ENCODE assay signal across 30 mouse cellular contexts in the genomic region with DNA sequence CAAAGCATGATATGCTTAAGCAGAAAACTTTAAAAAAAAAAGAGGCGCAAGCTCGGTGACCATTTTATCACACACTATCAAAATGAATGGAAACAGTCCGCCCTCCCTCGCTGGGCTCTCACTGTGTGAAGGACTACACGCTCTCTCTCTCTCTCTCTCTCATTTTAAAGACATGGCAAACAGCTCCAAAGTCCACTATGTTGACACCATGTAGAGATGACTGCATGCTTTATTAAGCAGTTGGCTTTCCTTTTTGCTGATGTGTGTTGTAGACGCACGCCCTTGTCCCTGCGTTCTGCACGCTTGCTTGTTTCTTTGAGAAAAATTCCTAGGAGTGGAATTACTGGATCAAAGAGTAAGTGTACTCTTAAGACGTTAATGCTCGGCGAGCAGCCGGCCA. TPM values are rescaled to one million over a fixed set of nuclear protein-coding genes. Genes with fewer than 3 reads are reported as not detected.
DNase-seq lines count a peak whose midpoint lies in the region; ATAC-seq and TF ChIP-seq lines count a peak whose summit lies in the region.
"Had no signal": no experiment of that assay in that cellular context is flagged by ENCODE, and none has a peak within 500 bp of the region (broad histone marks: within the 10 kb centered on the region; RNA-seq: fewer than 3 reads in every experiment).

No protein-coding gene starts in this region.

- H3K9me3 ChIP-seq in kidney, postnatal 0 days (replicated peaks; ENCODE audit: low read length): no peaks in the 10 kb centered on the region
- H3K9me3 ChIP-seq in midbrain, embryonic 15.5 days: no peaks in the 10 kb centered on the region
- no peaks in the 10 kb centered on the region for H3K9me3 ChIP-seq in midbrain, embryonic 10.5 days (replicated peaks)
- H3K9me3 ChIP-seq in stomach, postnatal 0 days (ENCODE audit: control insufficient read depth, low read length): no peaks in the 10 kb centered on the region
- H3K9me3 ChIP-seq: forebrain, embryonic 10.5 days; forebrain, embryonic 15.5 days; hindbrain, embryonic 15.5 days; lung, embryonic 15.5 days had no signal

- H3K4me1 ChIP-seq in kidney, postnatal 0 days (replicated peaks; ENCODE audit: insufficient read depth, low read length): 0 out of 2 replicates have a peak, but pooled peaks cover 5% of the 10 kb centered on the region
- peaks cover 7% of the 10 kb centered on the region; the same call in 1 of the 2 replicates for H3K4me1 ChIP-seq in midbrain, embryonic 15.5 days
- peaks cover 32% of the 10 kb centered on the region for H3K4me1 ChIP-seq in midbrain, embryonic 10.5 days
- H3K4me1 ChIP-seq in stomach, postnatal 0 days (replicated peaks; ENCODE audit: control insufficient read depth, insufficient read depth): no peaks in the 10 kb centered on the region

- no peak overlapping the region for H3K4me2 ChIP-seq in kidney, postnatal 0 days (ENCODE audit: low read length)
- no peak overlapping the region for H3K4me2 ChIP-seq in midbrain, embryonic 15.5 days
- no peak overlapping the region; the same call in 1 of the 2 replicates for H3K4me2 ChIP-seq in stomach, postnatal 0 days (replicated peaks; ENCODE audit: low read depth)
- H3K4me2 ChIP-seq: forebrain, embryonic 15.5 days; heart, embryonic 11.5 days; hindbrain, embryonic 15.5 days; lung, embryonic 15.5 days; midbrain, embryonic 11.5 days had no signal

- no peak overlapping the region for H3K4me3 ChIP-seq in kidney, postnatal 0 days (replicated peaks; ENCODE audit: low read depth, low read length)
- no peak overlapping the region for H3K4me3 ChIP-seq in midbrain, embryonic 15.5 days
- H3K4me3 ChIP-seq in midbrain, embryonic 10.5 days: no peak overlapping the region
- no peak overlapping the region for H3K4me3 ChIP-seq in stomach, postnatal 0 days (ENCODE audit: low read depth, low read length)
- H3K4me3 ChIP-seq: forebrain, embryonic 10.5 days; forebrain, embryonic 15.5 days; gastrocnemius, adult 2 months; hindbrain, embryonic 15.5 days; layer of hippocampus, adult 2 months; lung, embryonic 15.5 days had no signal

- TF ChIP-seq EP300 in stomach, postnatal 0 days (optimal IDR thresholded peaks at IDR 0.05): no peak

- H3K36me3 ChIP-seq in kidney, postnatal 0 days (ENCODE audit: insufficient read depth, low read length): no peaks in the 10 kb centered on the region
- H3K36me3 ChIP-seq in midbrain, embryonic 15.5 days (replicated peaks): no peaks in the 10 kb centered on the region
- 0 out of 2 replicates have a peak, but pooled peaks cover 3% of the 10 kb centered on the region for H3K36me3 ChIP-seq in midbrain, embryonic 10.5 days
- no peaks in the 10 kb centered on the region for H3K36me3 ChIP-seq in stomach, postnatal 0 days (ENCODE audit: control insufficient read depth, insufficient read depth, low read length)
- H3K36me3 ChIP-seq: lung, embryonic 15.5 days had no signal

- H3K27me3 ChIP-seq in kidney, postnatal 0 days (ENCODE audit: insufficient read depth, low read length): no peaks in the 10 kb centered on the region
- no peaks in the 10 kb centered on the region for H3K27me3 ChIP-seq in midbrain, embryonic 15.5 days (replicated peaks)
- peaks cover 13% of the 10 kb centered on the region; the same call in 1 of the 2 replicates for H3K27me3 ChIP-seq in midbrain, embryonic 10.5 days (ENCODE audit: low read depth, poor library complexity, severe bottlenecking)
- no peaks in the 10 kb centered on the region for H3K27me3 ChIP-seq in stomach, postnatal 0 days (ENCODE audit: control insufficient read depth, insufficient read depth, low read length)
- H3K27me3 ChIP-seq: forebrain, embryonic 15.5 days; hindbrain, embryonic 15.5 days; lung, embryonic 15.5 days had no signal

- no peak for TF ChIP-seq CTCF in kidney, postnatal 0 days (IDR thresholded peaks at IDR 0.05; ENCODE audit: low read depth)
- no peak for TF ChIP-seq CTCF in stomach, postnatal 0 days (IDR thresholded peaks at IDR 0.05; ENCODE audit: low read depth)

- no peak overlapping the region for H3K9ac ChIP-seq in kidney, postnatal 0 days (ENCODE audit: low read depth, low read length)
- no peak overlapping the region for H3K9ac ChIP-seq in midbrain, embryonic 15.5 days
- H3K9ac ChIP-seq in stomach, postnatal 0 days (ENCODE audit: low read length): no peak overlapping the region
- H3K9ac ChIP-seq: forebrain, embryonic 15.5 days; hindbrain, embryonic 15.5 days; liver, embryonic 14.5 days; lung, embryonic 15.5 days had no signal

- WGBS in kidney, postnatal 0 days: 48% methylated on average over 13 of the region's 13 CpGs
- 35% methylated on average over 13 of the region's 13 CpGs for WGBS in midbrain, embryonic 15.5 days
- WGBS in midbrain, embryonic 10.5 days: 52% methylated on average over 13 of the region's 13 CpGs
- WGBS in large intestine, adult 2 months: 43% methylated on average over 13 of the region's 13 CpGs
- 44% methylated on average over 13 of the region's 13 CpGs for WGBS in stomach, postnatal 0 days

- peak; percentile 60; the same call in 1 of the 2 replicates for ATAC-seq in kidney, postnatal 0 days (replicated peaks; ENCODE audit: low FRiP score, low read depth)
- ATAC-seq in midbrain, embryonic 15.5 days (replicated peaks): no peak
- ATAC-seq in stomach, postnatal 0 days (ENCODE audit: low FRiP score, low TSS enrichment): peak; percentile 75
- ATAC-seq: forebrain, embryonic 15.5 days had no signal

- H3K27ac ChIP-seq in kidney, postnatal 0 days: no peak overlapping the region
- H3K27ac ChIP-seq in midbrain, embryonic 15.5 days: 0 out of 2 replicates have a peak overlapping the region, but pooled peaks have one; percentile 45
- H3K27ac ChIP-seq in midbrain, embryonic 10.5 days (replicated peaks): no peak overlapping the region; the same call in 1 of the 2 replicates
- H3K27ac ChIP-seq in stomach, postnatal 0 days (replicated peaks): no peak overlapping the region
- H3K27ac ChIP-seq: forebrain, embryonic 10.5 days; forebrain, embryonic 15.5 days; gastrocnemius, adult 2 months; layer of hippocampus, adult 2 months; liver, embryonic 14.5 days; lung, embryonic 15.5 days had no signal

- DNase-seq in kidney, postnatal 0 days (ENCODE audit: low spot score): peak; percentile 26
- no peak for DNase-seq in kidney, postnatal 36 days
- no peak for DNase-seq in midbrain, embryonic 10.5 days (ENCODE audit: low spot score)
- peak; percentile 24 for DNase-seq in large intestine, adult 2 months (ENCODE audit: low read depth, low spot score)
- no peak for DNase-seq in stomach, postnatal 0 days (ENCODE audit: low spot score)
- no peak for DNase-seq in left cerebral cortex, adult 11 months (ENCODE audit: low spot score)
- no peak for DNase-seq in left cerebral cortex, postnatal 14 days (ENCODE audit: low spot score in 2 of 2)
- DNase-seq: adrenal gland, postnatal 10 days; B cell, adult 2 months; cerebellum, adult 8-10 months; cerebellum, postnatal 25 days; gastrocnemius, adult 2 months; gastrocnemius, postnatal 36 days; heart, adult 18-20 months; heart, postnatal 36 days; kidney, adult 18-20 months; kidney, postnatal 14 days; left cerebral cortex, postnatal 4 days; right cerebral cortex, postnatal 14 days; thymus, postnatal 14 days had no signal

- intact Hi-C loops in left cerebral cortex, postnatal 14 days (cut with DNase I): no loop called here

RNA-seq across cellular contexts. Expression of a gene that starts 30.2 kb away (rescaled TPM):
- 2.5 TPM in 2 replicates for polyA plus RNA-seq in kidney, postnatal 0 days (2015; fragmentation: Nextera tagmentation; extraction: Ambion mirVana)
- polyA plus RNA-seq in midbrain, embryonic 15.5 days (2015; fragmentation: Nextera tagmentation; extraction: Ambion mirVana): 17.4 and 20.4 TPM in 2 replicates
- 7.1 and 8.4 TPM in 2 replicates for polyA plus RNA-seq in midbrain, embryonic 10.5 days (2016; fragmentation: Nextera tagmentation; extraction: Ambion mirVana)
- 0.07 and 0.21 TPM in 2 replicates for polyA plus RNA-seq in large intestine, adult 2 months (2012; rRNA removed)
- polyA plus RNA-seq in stomach, postnatal 0 days (2015; fragmentation: Nextera tagmentation; extraction: Ambion mirVana): 0.19 and 0.40 TPM in 2 replicates
- 1 to 10 TPM; 4.2 to 5.5 TPM for total RNA-seq in left cerebral cortex, postnatal 14 days (2021)
- total RNA-seq: gastrocnemius, postnatal 36 days; heart, postnatal 36 days; megakaryocyte progenitor cell, adult 5-6 weeks had no signal

RNA-seq across cellular contexts. Expression of a gene that starts 47.4 kb away (rescaled TPM):
- 7.4 and 8.1 TPM in 2 replicates for polyA plus RNA-seq in kidney, postnatal 0 days (2015; fragmentation: Nextera tagmentation; extraction: Ambion mirVana)
- polyA plus RNA-seq in midbrain, embryonic 15.5 days (2015; fragmentation: Nextera tagmentation; extraction: Ambion mirVana): 66.1 and 68.0 TPM in 2 replicates
- polyA plus RNA-seq in midbrain, embryonic 10.5 days (2016; fragmentation: Nextera tagmentation; extraction: Ambion mirVana): 5.3 and 10.1 TPM in 2 replicates
- 4.4 and 4.9 TPM in 2 replicates for polyA plus RNA-seq in large intestine, adult 2 months (2012; rRNA removed)
- polyA plus RNA-seq in stomach, postnatal 0 days (2015; fragmentation: Nextera tagmentation; extraction: Ambion mirVana): 2.8 and 3.0 TPM in 2 replicates
- 100 to 1,000 TPM; 228 to 235 TPM for total RNA-seq in left cerebral cortex, postnatal 14 days (2021)

RNA-seq across cellular contexts. Expression of a gene that starts 58.4 kb away (rescaled TPM):
- polyA plus RNA-seq in kidney, postnatal 0 days (2015; fragmentation: Nextera tagmentation; extraction: Ambion mirVana): 56.5 and 59.1 TPM in 2 replicates
- polyA plus RNA-seq in midbrain, embryonic 15.5 days (2015; fragmentation: Nextera tagmentation; extraction: Ambion mirVana): 109 and 110 TPM in 2 replicates
- polyA plus RNA-seq in midbrain, embryonic 10.5 days (2016; fragmentation: Nextera tagmentation; extraction: Ambion mirVana): 57.6 and 71.6 TPM in 2 replicates
- polyA plus RNA-seq in large intestine, adult 2 months (2012; rRNA removed): 19.8 and 24.3 TPM in 2 replicates
- polyA plus RNA-seq in stomach, postnatal 0 days (2015; fragmentation: Nextera tagmentation; extraction: Ambion mirVana): 42.3 and 43.9 TPM in 2 replicates
- 100 to 1,000 TPM in 1 of 2 experiments, 10 to 100 TPM in 1; 92.7 to 115 TPM for total RNA-seq in left cerebral cortex, postnatal 14 days (2021)

Comparison
In these comparisons a context has a peak if more than half of its experiments do, and no peak if none do; other contexts are left out.
1. DNase-seq: peak in kidney, postnatal 0 days (single experiment) and large intestine, adult 2 months (single experiment); none in kidney, postnatal 36 days (0 of 2), midbrain, embryonic 10.5 days (single experiment), stomach, postnatal 0 days (single experiment), left cerebral cortex, adult 11 months (single experiment) and left cerebral cortex, postnatal 14 days (0 of 2).